Mouse (Mus musculus) megakaryocyte, embryonic 14.5 days (primary cell): ENCODE measurements around the gene Ccl3.

ENCODE experiments used
- FLI1 ChIP-seq: IDR thresholded peaks from 2 replicates; pipeline ENCODE4 v1.6.1; 2012; ENCODE audit warnings: low read length, inconsistent platforms, mixed read lengths
- GATA1 ChIP-seq: IDR thresholded peaks from 3 replicates; pipeline ENCODE4 v1.6.1; 2012; ENCODE audit warnings: mixed read lengths, low read length, inconsistent platforms, borderline replicate concordance

- TF ChIP-seq GATA1 (no peak), FLI1 (no peak)
Measured at GRCm38 (mm10) chr11:83675665-83676064, 26.5 kb upstream of the Ccl3 start.
